Mouse (Mus musculus) urinary bladder, postnatal 36 days (tissue): ENCODE measurements around the gene Trp53.
"Not testable (repeated sequence)": the region's sequence is repeated elsewhere in the genome, so short reads cannot be mapped to it uniquely, and the experiment has no call there.

Experiments used
- DNase-seq, 2 experiments: peaks; one replicate each; pipeline ENCODE4 v3.0.0; 2022; ENCODE audit warnings: low spot score in 2 of 2, mixed read lengths in 1 of 2

The Trp53 gene

GRCm38 (mm10) chr11:69624339-69624738 lies 44.2 kb downstream of the Trp53 start:
- DNase-seq, result not testable (repeated sequence)

GRCm38 (mm10) chr11:69628286-69628685 lies 48.1 kb downstream of the Trp53 start:
- DNase-seq, result peak; percentile 52 to 73

GRCm38 (mm10) chr11:69629802-69630201 lies 49.6 kb downstream of the Trp53 start:
- DNase-seq, result no peak

GRCm38 (mm10) chr11:69632284-69633089 lies 52.3 kb downstream of the Trp53 start, which contains the start of gene Fxr2:
Gene Fxr2 (plus strand): TSS chr11:69632990.
- DNase-seq, result peak; percentile 100

GRCm38 (mm10) chr11:69633128-69633866 lies 53.1 kb downstream of the Trp53 start:
- no peak for DNase-seq

- DNase-seq, result no peak
Observed at GRCm38 (mm10) chr11:69635471-69635870, 55.3 kb downstream of the Trp53 start.
